Mouse (Mus musculus) cerebellum, adult (tissue): ENCODE measurements around the gene Nob1.

ENCODE experiments used
- ATAC-seq: cut with Nextera tagmentation; 2 replicates; pipeline ENCODE4 v1.9.2; 2017; ENCODE audit warnings: mild to moderate bottlenecking, moderate library complexity, mixed read lengths; ENCODE audit not compliant: insufficient number of reproducible peaks, low FRiP score, low TSS enrichment

Gene Nob1

DNA sequence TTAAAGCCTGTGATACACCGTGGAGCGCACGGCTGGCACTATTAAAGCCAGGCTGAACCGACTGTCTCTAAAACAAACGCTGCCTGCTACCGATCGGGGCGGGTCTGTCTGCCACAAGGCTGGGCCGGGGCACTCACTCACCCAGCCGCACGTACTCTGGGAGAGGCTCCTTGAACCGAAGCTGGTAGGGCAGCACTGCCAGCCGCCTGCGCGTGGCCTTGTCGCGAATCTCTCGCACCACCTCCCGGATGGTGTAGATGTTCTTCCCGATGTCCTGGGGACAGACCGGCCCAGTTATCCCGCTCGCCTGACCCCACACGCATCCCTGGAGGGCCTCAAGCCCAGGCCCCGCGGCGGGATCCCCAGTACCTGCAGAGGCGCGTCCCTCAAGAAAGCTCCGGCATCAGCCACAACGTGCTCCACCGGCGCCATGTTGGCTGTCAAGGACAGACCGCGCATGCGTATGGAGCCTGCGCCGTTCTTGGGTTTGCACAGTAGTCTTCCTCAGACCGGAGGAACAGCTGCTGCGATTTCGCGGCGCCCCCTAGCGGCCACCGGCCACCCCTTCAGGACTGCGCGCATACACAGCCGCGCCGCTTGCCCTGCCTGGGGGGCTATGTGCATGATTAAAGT lies at the start of gene Nob1:
Nob1 (minus strand) TSS at position 455 of the 633 bp plus-strand sequence.
- ATAC-seq, result peak; percentile 97

DNA sequence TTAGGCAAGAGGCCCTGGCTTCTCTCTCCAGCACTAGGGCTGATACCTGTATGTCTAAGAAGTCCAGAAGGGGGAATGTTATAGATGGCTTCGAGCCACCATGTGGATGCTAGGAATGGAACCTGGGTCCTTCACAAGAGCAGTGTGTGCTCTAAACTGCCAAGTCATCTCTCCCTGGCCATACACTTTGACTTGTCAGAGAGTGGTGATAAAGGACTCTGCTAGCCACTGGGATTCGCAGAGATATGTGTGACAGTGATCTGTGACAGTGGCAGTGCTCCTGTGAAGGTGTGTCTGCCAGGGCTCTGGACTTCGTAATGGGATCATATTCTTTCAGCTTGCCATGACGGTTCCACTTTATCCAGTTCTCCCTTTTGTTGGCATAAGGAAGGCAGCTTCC lies 48.5 kb upstream of the Nob1 start:
- ATAC-seq, result no peak

DNA sequence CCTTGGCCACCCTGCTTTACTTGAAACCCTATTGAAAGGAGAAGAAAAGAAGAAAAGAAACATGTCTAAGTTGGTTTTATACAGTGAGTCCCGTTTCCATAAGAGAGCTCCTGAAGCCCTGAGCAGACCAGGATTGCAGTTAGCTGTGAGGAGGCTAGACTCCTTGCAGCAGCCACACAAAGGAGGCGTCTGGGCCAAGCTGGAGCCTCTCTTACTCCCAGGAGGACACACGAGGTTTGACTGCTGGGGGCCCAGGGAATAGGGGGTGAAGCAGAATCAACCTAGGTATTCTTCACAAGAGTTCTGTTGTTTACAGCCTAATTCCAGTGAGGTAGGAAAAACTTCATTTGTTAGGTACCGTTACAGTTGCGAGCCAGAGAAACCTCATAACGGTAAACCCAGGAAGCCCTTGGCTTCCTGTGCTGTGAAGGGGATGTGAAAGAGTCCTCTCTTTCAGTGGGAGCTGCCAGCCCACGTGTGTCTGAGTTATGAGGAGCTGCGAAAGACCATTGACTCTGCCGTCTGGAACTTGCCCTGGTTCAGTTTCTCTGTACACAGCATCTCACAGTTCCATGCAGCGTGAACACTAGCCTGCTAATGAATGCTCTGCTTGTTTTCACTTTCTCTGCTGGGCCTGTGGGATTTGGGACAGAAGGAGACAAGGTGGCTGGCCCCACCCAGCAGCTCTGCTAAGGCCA lies 47.7 kb upstream of the Nob1 start:
- no peak for ATAC-seq

DNA sequence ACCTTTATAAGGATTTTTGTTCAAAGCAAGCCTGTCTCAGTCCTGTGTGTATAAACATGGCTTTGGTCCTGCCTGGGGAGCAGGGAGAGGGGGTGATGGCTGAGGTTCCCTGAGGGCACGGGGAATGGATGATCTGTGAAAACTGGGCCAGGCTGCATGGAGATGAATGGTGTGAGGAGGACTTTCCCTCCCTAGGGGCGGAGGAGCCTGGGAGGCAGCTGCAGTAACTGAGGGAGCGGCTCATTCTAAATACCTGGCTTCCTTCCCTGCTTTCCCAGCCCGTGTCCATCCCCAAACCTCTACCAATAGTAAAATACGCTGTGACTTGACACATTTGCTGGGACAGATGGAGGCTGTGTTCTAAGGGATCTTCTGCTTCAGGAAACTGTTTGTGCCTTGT lies 45.5 kb upstream of the Nob1 start:
- ATAC-seq, result no peak

DNA sequence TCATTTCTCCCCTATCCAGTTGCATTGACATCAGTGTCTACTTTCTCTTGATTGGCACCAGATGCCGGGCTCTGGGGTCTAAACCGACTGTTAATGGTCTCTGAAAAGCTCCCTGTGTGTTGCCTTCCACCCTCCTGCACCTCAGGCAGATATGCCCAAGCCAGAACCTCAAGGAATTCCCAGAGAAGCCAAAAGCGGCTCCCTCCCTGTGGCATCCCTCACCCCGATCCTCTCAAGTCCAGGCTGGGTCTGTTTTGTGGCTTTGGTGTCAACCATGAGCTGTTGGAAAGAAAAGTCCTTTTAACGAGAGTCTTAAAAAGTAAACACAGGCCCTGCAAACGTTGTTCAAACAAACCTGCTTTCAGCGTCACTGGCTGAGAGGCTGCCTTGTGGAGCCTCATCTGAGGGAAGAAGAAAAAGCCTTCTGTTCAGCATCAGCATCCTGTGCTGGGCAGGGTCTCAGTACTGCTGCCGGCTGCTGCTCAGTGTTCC lies 44.0 kb upstream of the Nob1 start:
- no peak for ATAC-seq

DNA sequence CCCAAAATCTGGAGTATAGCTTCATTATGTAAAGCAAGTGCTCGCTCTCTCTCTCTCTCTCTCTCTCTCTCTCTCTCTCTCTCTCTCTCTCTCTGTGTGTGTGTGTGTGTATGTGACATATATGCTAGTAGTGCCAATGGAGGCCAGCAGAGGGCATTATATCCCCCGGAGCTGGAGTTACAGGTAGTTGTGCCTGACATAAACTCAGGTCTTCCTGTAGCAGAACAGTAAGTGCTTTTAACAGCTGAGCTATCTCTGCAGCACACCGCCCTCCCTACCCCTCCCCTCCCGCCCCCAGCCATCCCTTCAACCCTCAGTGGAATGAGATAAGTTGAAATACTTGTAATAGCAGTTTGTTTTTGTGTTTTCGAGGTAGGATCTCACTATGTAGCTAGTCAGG lies 41.8 kb upstream of the Nob1 start:
- no peak for ATAC-seq

DNA sequence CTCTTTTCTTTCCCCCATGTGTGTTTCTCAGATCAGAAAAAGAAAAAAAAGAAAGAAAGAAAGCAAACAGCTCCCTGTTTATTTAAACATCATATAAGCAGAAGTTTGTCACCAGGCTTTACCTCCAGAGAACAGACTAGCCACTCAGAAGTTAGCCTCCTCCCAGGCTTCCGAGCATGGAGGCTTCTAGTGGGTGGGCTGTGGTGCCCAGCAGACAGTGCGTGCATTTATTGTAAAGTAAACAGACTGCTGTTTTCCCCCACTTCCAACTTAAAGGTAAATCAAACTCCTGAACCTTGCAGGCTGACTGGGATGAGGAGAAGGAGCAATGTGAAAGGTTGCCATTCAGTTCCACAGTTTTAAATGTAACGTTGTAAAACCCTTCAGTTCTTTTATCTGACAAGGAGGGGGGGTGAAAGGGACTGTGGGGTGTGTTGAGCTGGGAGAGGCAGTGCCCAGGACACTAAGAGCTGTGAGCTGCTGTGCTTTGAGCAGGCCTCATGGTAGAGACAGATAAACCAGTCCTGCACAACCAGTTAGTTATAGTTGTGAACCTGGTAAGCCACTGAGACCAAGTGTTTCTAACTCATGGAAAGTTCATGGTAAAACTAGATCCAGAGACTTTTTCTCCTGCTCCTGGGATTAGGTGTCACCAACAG lies 40.6 kb upstream of the Nob1 start:
- no peak for ATAC-seq

DNA sequence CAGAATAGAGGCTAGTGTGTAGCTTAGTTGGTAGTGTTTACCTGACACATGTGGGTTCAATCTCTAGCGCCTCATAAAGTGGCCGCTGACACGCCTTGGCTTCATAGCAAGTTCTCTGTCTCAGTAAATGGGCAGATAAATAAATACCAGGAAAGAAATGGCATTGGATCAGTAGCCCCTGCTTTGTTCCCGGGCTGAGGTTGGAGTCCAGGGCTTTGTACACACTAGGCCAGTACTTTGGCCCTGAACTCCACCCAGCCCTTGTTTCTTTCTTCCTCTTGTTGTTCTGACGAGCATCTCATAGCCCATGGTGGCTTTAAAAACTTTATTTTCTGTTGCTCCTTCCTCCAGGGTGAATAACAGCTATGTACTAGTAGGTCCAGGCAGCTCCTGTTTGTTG lies 37.6 kb upstream of the Nob1 start:
- ATAC-seq, result no peak

DNA sequence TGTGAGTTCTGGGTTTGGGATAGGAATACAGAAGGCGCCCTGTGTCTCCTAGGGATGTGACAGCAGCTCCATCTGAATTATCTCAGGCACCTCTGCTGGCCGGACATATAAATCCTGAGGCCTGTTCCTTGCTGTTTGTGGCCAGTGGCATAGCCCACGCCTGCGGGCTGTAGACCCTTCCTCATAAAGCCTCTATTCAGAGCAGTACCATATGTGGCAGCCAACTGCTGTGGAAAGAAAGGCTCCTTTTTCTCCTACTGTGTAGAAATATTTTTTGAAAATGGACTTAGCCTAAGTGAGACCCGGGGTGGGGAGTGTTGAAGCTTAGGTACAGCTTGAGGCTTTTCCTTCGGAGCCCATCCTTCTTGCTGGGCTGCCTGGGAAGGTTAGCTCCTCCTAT lies 33.4 kb upstream of the Nob1 start:
- ATAC-seq, result no peak

DNA sequence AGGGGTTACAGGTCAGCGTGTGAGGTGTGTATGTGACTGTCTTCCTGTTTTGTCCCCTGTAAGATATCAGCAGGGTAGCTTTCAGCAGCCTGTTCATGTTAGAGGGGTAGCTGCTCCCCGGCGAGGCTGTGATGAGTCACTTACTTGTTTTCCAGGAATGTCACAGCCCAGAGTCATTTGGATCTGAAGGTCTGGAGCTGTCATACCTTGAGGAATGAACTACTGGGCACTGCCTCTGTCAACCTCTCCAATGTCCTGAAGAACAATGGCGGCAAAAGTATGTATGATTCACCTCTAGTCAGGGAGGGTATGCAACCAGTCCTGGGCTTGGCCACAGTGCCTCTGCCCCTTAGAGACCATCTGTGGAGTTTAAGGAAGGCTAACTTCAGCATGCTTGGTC lies 32.9 kb upstream of the Nob1 start:
- no peak for ATAC-seq

DNA sequence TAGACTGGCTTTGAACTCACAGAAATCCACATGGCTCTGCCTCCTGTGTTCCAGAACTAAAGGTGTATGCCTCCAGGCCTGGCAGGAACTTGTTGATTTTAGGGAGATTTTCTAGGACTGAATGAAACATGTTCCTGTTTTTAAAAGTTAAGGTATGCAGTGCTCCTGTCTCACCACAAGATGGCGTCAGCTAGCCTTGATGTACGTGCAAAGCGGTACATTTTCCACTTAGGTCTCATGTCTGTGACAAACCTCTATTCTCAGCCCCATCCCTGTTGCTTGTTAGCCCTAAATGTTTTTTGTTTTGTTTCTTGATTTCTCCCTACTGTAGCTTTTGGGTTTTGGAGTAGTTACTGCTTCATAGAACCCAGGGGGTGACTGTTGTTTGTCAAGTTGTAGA lies 30.4 kb upstream of the Nob1 start:
- no peak for ATAC-seq

DNA sequence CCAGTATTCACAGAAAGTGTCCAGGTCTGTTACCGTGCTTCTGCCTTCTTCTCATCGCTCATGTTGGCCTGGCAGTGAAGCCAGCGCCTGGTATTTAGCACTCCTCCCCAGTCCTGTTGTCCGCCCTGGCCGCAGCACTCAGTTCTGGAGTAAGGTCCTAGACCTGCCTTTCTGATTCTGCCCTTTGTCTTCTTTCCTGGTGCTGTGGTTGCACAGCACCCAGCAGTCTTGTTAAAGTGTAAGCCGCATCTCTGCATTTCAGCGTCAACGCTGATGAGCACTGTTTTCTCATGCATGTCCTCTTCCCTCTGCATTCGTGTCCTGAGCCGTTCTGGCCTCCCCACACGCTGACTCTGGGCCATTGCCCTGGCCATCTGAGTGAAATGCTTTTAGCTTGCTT lies 28.5 kb upstream of the Nob1 start:
- no peak for ATAC-seq

DNA sequence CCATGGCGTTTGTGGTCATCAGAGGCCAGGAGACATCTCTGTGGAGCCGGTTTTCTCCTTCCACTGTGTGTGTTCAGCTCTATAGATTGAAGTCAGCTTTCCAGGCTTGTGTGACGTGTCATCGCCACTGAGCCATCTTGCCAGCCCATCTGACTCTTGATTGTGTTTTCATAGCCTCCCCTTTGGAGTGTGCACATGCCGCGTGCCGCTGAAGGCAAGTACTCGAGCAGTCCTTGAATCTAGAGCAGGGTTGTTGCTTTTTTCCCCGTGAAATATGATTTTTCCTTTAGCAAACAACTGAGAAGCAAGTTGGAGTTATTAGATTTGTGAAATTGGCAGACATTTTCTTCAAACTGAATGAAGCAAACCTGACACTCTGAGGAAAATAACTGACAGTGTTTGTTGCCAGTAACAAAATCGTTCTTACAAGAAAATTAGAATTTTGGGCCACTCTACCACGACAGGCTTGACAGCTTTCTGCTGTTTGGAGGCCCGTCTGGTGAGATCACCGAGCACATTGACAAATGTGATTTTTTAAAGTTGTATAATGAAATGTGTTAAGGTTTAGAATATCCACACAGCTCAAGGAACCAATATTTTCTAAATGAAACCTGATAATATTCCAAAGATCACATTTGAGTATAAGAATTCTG lies 26.7 kb upstream of the Nob1 start:
- no peak for ATAC-seq

DNA sequence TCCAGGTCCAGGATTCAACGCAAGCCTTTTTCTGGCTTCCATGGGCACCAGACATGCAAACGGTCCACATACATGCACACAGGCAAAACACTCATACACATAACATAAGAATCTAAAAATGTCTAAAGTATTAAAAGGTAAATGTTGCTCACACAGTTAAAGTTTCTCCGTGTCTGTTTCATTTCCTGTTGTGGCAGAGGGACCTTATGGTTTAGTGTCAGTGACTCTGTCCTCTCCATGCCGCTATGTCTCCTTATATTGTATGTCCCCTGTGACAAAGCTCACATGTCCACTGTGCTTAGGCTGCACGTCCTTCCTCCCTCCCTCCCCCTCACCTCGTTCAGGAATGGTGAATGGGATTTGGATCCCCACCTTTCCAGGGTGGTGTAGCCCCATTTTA lies 24.8 kb upstream of the Nob1 start:
- no peak for ATAC-seq

DNA sequence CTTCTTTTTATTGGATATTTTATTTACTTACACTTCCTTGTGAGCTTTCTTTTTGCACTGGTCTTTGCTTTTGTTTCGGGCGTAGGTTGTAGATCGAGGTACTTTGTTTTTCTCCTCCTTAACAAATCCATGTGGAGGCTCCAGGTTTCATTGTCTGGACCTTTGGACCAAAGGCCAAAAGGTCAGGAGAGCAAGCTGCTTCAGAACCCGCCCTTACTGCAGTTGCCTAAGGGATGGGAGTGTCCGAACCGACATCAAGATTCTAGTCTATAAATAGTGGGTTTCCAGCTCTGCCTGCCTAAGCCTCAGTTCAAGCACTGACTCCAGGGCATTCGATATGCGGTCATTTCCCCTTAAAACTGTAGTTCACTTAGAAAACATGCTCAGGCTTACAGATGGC lies 24.3 kb upstream of the Nob1 start:
- no peak for ATAC-seq

DNA sequence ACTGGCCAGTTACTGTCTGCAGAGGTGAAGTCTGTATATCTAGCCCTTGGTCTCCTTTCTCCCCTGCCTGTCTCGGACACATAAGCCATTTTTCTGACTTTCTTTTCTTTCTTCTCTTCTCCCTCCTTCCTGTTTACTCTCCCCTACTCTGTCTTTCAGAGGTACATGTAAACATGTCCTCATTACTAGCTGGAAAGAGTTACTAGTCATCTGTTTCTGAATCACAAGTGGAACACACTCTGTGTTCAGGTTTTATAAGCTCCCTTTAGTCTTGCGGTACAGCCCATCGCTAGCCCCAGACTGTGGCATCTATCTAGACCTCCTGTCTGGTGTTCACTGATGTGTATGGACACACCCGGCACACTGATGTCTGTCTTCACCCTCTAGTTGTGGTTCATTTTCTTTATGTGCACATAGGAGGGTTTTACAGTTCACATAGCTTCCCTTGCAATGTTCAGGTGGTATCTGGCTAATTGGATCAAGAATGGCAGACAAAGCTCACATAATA lies 23.6 kb upstream of the Nob1 start:
- ATAC-seq, result no peak

DNA sequence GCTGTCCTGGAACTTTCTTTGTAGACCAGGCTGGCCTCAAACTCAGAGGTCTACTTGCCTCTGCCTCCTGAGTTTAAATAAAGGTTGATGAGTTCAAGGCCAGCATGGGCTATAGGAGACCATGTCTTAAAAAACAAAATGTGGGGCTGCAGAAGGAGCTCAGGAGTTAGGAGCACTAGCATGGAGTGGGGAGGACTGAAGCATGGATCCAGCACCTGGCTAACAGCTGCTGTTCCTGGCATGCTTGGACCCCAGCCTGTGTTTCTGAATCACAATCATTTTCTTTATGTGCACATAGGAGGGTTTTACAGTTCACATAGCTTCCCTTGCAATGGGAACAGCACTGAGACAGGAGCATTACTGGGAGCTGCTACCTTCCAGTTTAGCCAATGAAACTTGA lies 22.9 kb upstream of the Nob1 start:
- no peak for ATAC-seq

DNA sequence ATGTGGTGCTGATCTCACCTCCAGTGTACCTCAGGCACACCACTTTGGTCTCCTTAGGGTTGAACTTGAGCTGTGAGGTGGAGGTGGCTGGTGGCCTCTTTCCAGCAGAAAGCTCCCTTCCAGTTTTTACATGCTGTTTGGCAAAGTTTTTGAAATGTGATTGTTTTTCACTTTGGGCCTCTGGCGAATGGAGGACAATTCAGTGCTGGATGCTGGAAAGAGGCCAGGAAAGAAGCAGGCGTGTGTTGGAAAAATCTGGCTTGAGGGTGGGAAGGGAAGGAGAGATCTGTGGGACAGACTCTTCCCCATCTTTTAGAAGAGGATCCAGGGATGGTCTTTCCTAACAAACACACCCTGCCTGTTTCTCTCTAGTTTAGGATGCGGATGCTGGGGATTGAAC lies 19.8 kb upstream of the Nob1 start:
- no peak for ATAC-seq

DNA sequence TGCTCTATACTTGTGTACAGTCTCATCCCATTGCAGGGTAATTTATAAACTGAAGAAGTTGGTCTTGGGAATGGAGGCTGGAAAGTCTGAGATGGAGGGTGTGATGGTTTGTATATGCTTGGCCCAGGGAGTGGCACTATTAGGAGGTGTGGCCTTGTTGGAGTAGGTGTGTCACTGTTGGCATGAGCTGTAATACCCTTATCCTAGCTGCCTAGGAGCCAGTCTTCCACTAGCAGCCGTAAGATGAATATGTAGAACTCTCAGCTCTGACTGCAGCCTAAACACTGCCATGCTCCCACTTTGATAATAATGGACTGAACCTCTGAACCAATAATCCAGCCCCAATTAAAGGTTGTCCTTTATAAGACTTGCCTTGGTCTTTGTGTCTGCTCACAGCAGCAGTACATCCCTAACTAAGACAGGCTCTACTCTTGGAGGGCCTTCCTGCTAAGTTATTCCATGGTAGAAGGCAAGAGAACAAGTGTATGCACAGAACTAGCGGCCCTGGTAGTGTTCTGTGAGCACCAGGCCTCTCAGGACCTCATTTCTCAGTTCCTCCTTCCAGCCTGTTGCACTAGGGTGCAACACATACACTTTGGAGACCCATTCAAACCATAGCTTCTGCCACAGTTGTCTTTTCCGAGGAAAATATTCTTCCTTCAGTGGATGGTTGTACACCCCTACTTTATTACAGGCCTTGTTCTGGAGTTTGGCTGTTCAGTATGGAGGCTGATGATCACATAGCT lies 15.2 kb upstream of the Nob1 start:
- no peak for ATAC-seq

DNA sequence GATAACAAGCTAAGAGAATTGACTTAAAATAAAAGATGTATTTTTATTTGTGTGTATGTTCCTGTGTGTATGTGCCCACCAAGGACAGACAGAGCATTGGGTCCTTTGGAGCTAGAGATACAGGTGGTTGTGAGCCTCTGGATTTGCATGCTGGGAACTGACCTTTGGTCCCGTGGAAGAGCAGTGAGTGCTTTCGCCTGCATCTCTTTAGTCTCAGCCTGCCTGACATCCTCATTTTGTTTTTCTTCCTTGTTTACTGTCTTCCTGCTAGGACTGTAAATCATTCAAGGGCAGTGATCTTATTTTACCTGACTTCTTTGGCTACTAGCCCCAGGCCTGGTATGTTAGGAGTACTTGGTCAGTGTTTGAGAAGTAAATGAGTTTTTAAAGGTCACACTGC lies 12.9 kb upstream of the Nob1 start:
- no peak for ATAC-seq
